Mouse (Mus musculus) central nervous system, embryonic 18 days (tissue): ENCODE data around the gene Cptp. TPM values are rescaled to one million over a fixed set of nuclear protein-coding genes. Genes with fewer than 3 reads are reported as not detected.

Experiments
- polyA plus RNA-seq: library from polyadenylated mRNA; depleted of rRNA; stranded (reverse); fragments of >200 nt; gene quantifications from 2 replicates; pipeline ENCODE4 v1.2.3, GENCODE M21; 2012; rRNA removed

Gene Cptp
- polyA plus RNA-seq, result 21.7 and 24.1 TPM in 2 replicates

GRCm38 (mm10) chr4:155869317-155870033 lies at the start of gene Cptp, which contains the start of gene Ints11:
TSS of gene Cptp (minus strand) at chr4:155869440.
TSS of gene Ints11 (plus strand) at chr4:155869546.

GRCm38 (mm10) chr4:155891551-155892001 lies 22.3 kb upstream of the Cptp start, which contains the start of the genes Pusl1 and Acap3:
TSS of gene Pusl1 (minus strand) at chr4:155891781.
TSS of gene Acap3 (plus strand) at chr4:155891822.

GRCm38 (mm10) chr4:155863001-155863400 lies 6.2 kb downstream of the Cptp start, which contains the start of gene Tas1r3:
TSS of gene Tas1r3 (minus strand) at chr4:155863362.

GRCm38 (mm10) chr4:155846871-155847578 lies 22.2 kb downstream of the Cptp start, which contains the start of gene Dvl1:
TSS of gene Dvl1 (plus strand) at chr4:155847402.

GRCm38 (mm10) chr4:155839483-155839910 lies 29.7 kb downstream of the Cptp start, which contains the start of gene Mxra8:
TSS of gene Mxra8 (plus strand) at chr4:155839680.

GRCm38 (mm10) chr4:155831205-155831766 lies 38.0 kb downstream of the Cptp start, which contains the start of gene Aurkaip1:
TSS of gene Aurkaip1 (plus strand) at chr4:155831272.

Other genes starting within 250 kb of the Cptp start
- 41.9 and 42.1 TPM in 2 replicates for gene Cdk11b, start 244.6 kb downstream of the Cptp start, polyA plus RNA-seq
- gene Gm10563, start 224.0 kb downstream of the Cptp start, polyA plus RNA-seq, result not detected in 2 replicates
- 8.0 and 10.5 TPM in 2 replicates for gene Mmp23, start 216.1 kb downstream of the Cptp start, polyA plus RNA-seq
- gene Mib2, start 200.2 kb downstream of the Cptp start, polyA plus RNA-seq, result 122 and 127 TPM in 2 replicates
- 28.7 and 30.8 TPM in 2 replicates for gene Fndc10, start 175.1 kb downstream of the Cptp start, polyA plus RNA-seq
- gene Ssu72, start 164.6 kb downstream of the Cptp start, polyA plus RNA-seq, result 121 and 133 TPM in 2 replicates
- gene Tmem240, start 134.6 kb downstream of the Cptp start, polyA plus RNA-seq, result 53.0 and 58.0 TPM in 2 replicates
- 107 and 111 TPM in 2 replicates for gene Atad3a, start 108.3 kb downstream of the Cptp start, polyA plus RNA-seq
- gene Vwa1, start 94.7 kb downstream of the Cptp start, polyA plus RNA-seq, result 28.3 and 29.3 TPM in 2 replicates
- 1.6 and 1.7 TPM in 2 replicates for gene Tmem88b, start 83.6 kb downstream of the Cptp start, polyA plus RNA-seq
- gene Ankrd65, start 79.0 kb downstream of the Cptp start, polyA plus RNA-seq, result not detected in 2 replicates
- gene Mrpl20, start 66.6 kb downstream of the Cptp start, polyA plus RNA-seq, result 131 and 143 TPM in 2 replicates
- gene Ccnl2, start 57.0 kb downstream of the Cptp start, polyA plus RNA-seq, result 187 and 201 TPM in 2 replicates
- 96.7 and 108 TPM in 2 replicates for gene Aurkaip1, start 38.2 kb downstream of the Cptp start, polyA plus RNA-seq
- 30.7 and 42.0 TPM in 2 replicates for gene Mxra8, start 29.8 kb downstream of the Cptp start, polyA plus RNA-seq
- gene Dvl1, start 22.0 kb downstream of the Cptp start, polyA plus RNA-seq, result 159 and 160 TPM in 2 replicates
- 0.44 and 0.55 TPM in 2 replicates for gene Tas1r3, start 6.1 kb downstream of the Cptp start, polyA plus RNA-seq
- 67.9 and 73.7 TPM in 2 replicates for gene Ints11, start 106 bp upstream of the Cptp start, polyA plus RNA-seq
- 92.1 and 92.2 TPM in 2 replicates for gene Pusl1, start 22.3 kb upstream of the Cptp start, polyA plus RNA-seq
- gene Acap3, start 22.4 kb upstream of the Cptp start, polyA plus RNA-seq, result 112 and 119 TPM in 2 replicates
- gene Ube2j2, start 74.4 kb upstream of the Cptp start, polyA plus RNA-seq, result 113 and 114 TPM in 2 replicates
- gene C1qtnf12, start 92.9 kb upstream of the Cptp start, polyA plus RNA-seq, result 7.5 and 10.5 TPM in 2 replicates
- gene B3galt6, start 123.2 kb upstream of the Cptp start, polyA plus RNA-seq, result 21.2 and 21.6 TPM in 2 replicates
- 45.4 and 46.3 TPM in 2 replicates for gene Sdf4, start 123.4 kb upstream of the Cptp start, polyA plus RNA-seq
- 2.2 and 2.8 TPM in 2 replicates for gene Tnfrsf4, start 144.4 kb upstream of the Cptp start, polyA plus RNA-seq
- gene Tnfrsf18, start 156.7 kb upstream of the Cptp start, polyA plus RNA-seq, result 0.09 and 0.19 TPM in 2 replicates
- 0.07 and 0.16 TPM in 2 replicates for gene Ttll10, start 190.0 kb upstream of the Cptp start, polyA plus RNA-seq
- 58.5 and 59.2 TPM in 2 replicates for gene 9430015G10Rik, start 240.5 kb upstream of the Cptp start, polyA plus RNA-seq